Mouse (Mus musculus) megakaryocyte, embryonic 14.5 days (primary cell): ENCODE measurements around the gene Frmd5.

ENCODE experiments used
- FLI1 ChIP-seq: IDR thresholded peaks from 2 replicates; pipeline ENCODE4 v1.6.1; 2012; ENCODE audit warnings: low read length, inconsistent platforms, mixed read lengths
- GATA1 ChIP-seq: IDR thresholded peaks from 3 replicates; pipeline ENCODE4 v1.6.1; 2012; ENCODE audit warnings: mixed read lengths, low read length, inconsistent platforms, borderline replicate concordance

- TF ChIP-seq GATA1 (no peak), FLI1 (no peak)
Observed at GRCm38 (mm10) chr2:121588309-121588694, 218.6 kb downstream of the Frmd5 start.
